Mouse (Mus musculus) natural killer cell, adult 2 months (primary cell): ENCODE data around the gene Nipsnap2.
"Not testable (repeated sequence)": the region's sequence is repeated elsewhere in the genome, so short reads cannot be mapped to it uniquely, and the experiment has no call there.

Source experiments
- DNase-seq, 2 experiments: peaks; one replicate each; pipeline ENCODE4 v3.0.0; 2022; ENCODE audit warnings: low spot score in 2 of 2

Gene Nipsnap2

GRCm38 (mm10) chr5:129724834-129725773 lies at the start of gene Nipsnap2:
Gene Nipsnap2 (plus strand): TSS chr5:129725063.
- peak; percentile 89 to 91 for DNase-seq

GRCm38 (mm10) chr5:129685141-129685540 lies 39.7 kb upstream of the Nipsnap2 start:
- DNase-seq = not testable (repeated sequence)

GRCm38 (mm10) chr5:129687621-129688020 lies 37.2 kb upstream of the Nipsnap2 start:
- no peak for DNase-seq

- no peak for DNase-seq
Measured at GRCm38 (mm10) chr5:129690528-129690927, 34.3 kb upstream of the Nipsnap2 start.

- no peak for DNase-seq
Measured at GRCm38 (mm10) chr5:129700506-129700905, 24.4 kb upstream of the Nipsnap2 start.

GRCm38 (mm10) chr5:129701706-129702105 lies 23.2 kb upstream of the Nipsnap2 start:
- no peak for DNase-seq

GRCm38 (mm10) chr5:129703368-129703767 lies 21.5 kb upstream of the Nipsnap2 start:
- no peak for DNase-seq

- DNase-seq = no peak
Measured at GRCm38 (mm10) chr5:129708412-129708811, 16.5 kb upstream of the Nipsnap2 start, which contains the start of gene Sept14. Gene Sept14 (minus strand): TSS chr5:129708512.

- DNase-seq = peak; percentile 87 to 90
Measured at GRCm38 (mm10) chr5:129715326-129715861, 9.5 kb upstream of the Nipsnap2 start, which contains the start of gene Mrps17. Gene Mrps17 (plus strand): TSS chr5:129715497.

GRCm38 (mm10) chr5:129717016-129717415 lies 7.8 kb upstream of the Nipsnap2 start:
- DNase-seq = no peak

- no peak for DNase-seq
Measured at GRCm38 (mm10) chr5:129720176-129720575, 4.7 kb upstream of the Nipsnap2 start.

GRCm38 (mm10) chr5:129724268-129724667 lies 595 bp upstream of the Nipsnap2 start:
- no peak for DNase-seq

- DNase-seq = peak; percentile 5 to 11
Measured at GRCm38 (mm10) chr5:129725774-129726392, 1.0 kb downstream of the Nipsnap2 start.

- no peak for DNase-seq
Measured at GRCm38 (mm10) chr5:129726784-129727183, 1.9 kb downstream of the Nipsnap2 start.

- DNase-seq = no peak
Measured at GRCm38 (mm10) chr5:129729286-129729685, 4.4 kb downstream of the Nipsnap2 start.

GRCm38 (mm10) chr5:129730344-129730743 lies 5.5 kb downstream of the Nipsnap2 start:
- no peak for DNase-seq

GRCm38 (mm10) chr5:129731021-129731420 lies 6.2 kb downstream of the Nipsnap2 start:
- no peak for DNase-seq

GRCm38 (mm10) chr5:129740976-129741375 lies 16.1 kb downstream of the Nipsnap2 start:
- DNase-seq = no peak

- DNase-seq = no peak
Measured at GRCm38 (mm10) chr5:129742903-129743488, 18.1 kb downstream of the Nipsnap2 start.

- DNase-seq = no peak
Measured at GRCm38 (mm10) chr5:129744050-129744449, 19.2 kb downstream of the Nipsnap2 start.

GRCm38 (mm10) chr5:129756886-129757285 lies 32.0 kb downstream of the Nipsnap2 start:
- DNase-seq = no peak

GRCm38 (mm10) chr5:129759929-129760480 lies 35.1 kb downstream of the Nipsnap2 start:
- DNase-seq = no peak
